Mouse (Mus musculus): ENCODE measurements around the gene Bok. TPM values are rescaled to one million over a fixed set of nuclear protein-coding genes. Genes with fewer than 3 reads are reported as not detected.

Gene Bok
- total and polyA plus RNA-seq, 2 experiments from 2014 or later, result 25.6 to 50.8 TPM

DNA sequence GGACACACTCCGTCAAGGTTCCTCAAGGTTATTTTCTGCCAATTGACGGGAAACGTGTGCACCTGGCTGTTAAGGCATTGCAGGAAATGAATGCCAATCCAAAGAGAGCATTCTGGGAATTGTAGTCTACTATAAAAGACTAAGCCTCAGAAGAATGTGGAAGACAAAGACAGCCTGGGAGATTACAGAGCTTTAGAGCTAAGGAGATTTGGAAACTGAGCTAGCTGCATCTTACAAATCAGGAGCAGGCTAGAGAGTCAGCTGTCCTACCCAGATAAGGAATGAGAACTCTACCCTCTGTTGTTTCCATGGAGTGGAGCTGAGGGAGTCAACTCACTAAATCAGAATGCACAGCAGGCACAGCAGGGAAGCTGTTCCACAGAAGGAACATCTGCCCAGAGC is 46.4 kb downstream of the Bok start:
- Histone ChIP-seq H3K9ac (replicated peaks; ENCODE audit: low read depth, low read length) (no peak overlapping the region), H3K4me1 (ENCODE audit: control insufficient read depth, insufficient read depth) (peaks cover 8% of the 10 kb centered on the region), H3K36me3 (replicated peaks; ENCODE audit: control insufficient read depth, insufficient read depth, low read length) (no peaks in the 10 kb centered on the region), H3K27me3 (ENCODE audit: control insufficient read depth, insufficient read depth, low read length) (no peaks in the 10 kb centered on the region), H3K27ac (ENCODE audit: low read depth) (peak overlapping the region; percentile 27; the same call in 1 of the 2 replicates), H3K9me3 (replicated peaks; ENCODE audit: control insufficient read depth, low read length) (no peaks in the 10 kb centered on the region), H3K4me3 (ENCODE audit: low read depth, low read length) (no peak overlapping the region), H3K4me2 (ENCODE audit: low read depth, low read length) (peak overlapping the region; percentile 37)
- TF ChIP-seq CTCF (IDR thresholded peaks at IDR 0.05; ENCODE audit: low read depth), result no peak
- TF ChIP-seq EP300 (IDR thresholded peaks at IDR 0.05; ENCODE audit: low read depth), result no peak
- peak; percentile 53; the same call in 1 of the 2 replicates for ATAC-seq (ENCODE audit: insufficient read depth, low read depth)
- DNase-seq (ENCODE audit: low spot score), result peak; percentile 67
- WGBS, result 24% methylated on average over 3 of the region's 3 CpGs

- Histone ChIP-seq H3K4me1 (ENCODE audit: control insufficient read depth, insufficient read depth) (peaks cover 8% of the 10 kb centered on the region), H3K4me2 (ENCODE audit: low read depth, low read length) (no peak overlapping the region), H3K27ac (ENCODE audit: low read depth) (no peak overlapping the region), H3K27me3 (ENCODE audit: control insufficient read depth, insufficient read depth, low read length) (no peaks in the 10 kb centered on the region), H3K4me3 (ENCODE audit: low read depth, low read length) (no peak overlapping the region), H3K9me3 (replicated peaks; ENCODE audit: control insufficient read depth, low read length) (no peaks in the 10 kb centered on the region), H3K36me3 (replicated peaks; ENCODE audit: control insufficient read depth, insufficient read depth, low read length) (no peaks in the 10 kb centered on the region), H3K9ac (replicated peaks; ENCODE audit: low read depth, low read length) (no peak overlapping the region)
- ATAC-seq (ENCODE audit: insufficient read depth, low read depth) (no peak), DNase-seq (ENCODE audit: low spot score) (no peak)
- WGBS, result 81% methylated on average over 3 of the region's 3 CpGs
- TF ChIP-seq EP300 (IDR thresholded peaks at IDR 0.05; ENCODE audit: low read depth) (no peak), CTCF (IDR thresholded peaks at IDR 0.05; ENCODE audit: low read depth) (no peak)
Measured at GRCm38 (mm10) chr1:93735859-93736258, 50.4 kb downstream of the Bok start.

DNA sequence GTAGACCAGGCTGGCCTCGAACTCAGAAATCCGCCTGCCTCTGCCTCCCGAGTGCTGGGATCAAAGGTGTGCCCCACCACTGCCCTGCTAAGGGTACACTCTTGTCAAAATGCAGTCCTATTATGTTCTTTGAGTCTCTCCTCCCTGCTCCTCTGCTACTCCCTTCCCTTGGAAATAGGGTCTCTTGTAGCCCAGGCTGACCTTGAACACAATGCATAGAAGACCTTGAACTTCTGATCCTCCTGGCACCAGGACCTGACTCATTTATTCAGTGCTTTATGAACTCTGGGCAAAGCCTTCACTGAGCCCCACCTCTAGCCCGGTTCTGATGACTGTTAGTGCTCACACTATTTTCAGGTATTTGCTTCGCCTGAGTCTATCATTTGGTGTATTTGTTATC is 52.3 kb downstream of the Bok start:
- ATAC-seq (ENCODE audit: insufficient read depth, low read depth), result no peak

GRCm38 (mm10) chr1:93740671-93741070 is 55.2 kb downstream of the Bok start:
- H3K4me1 ChIP-seq (ENCODE audit: control insufficient read depth, insufficient read depth), result peaks cover 13% of the 10 kb centered on the region
- WGBS, result 80% methylated on average over 2 of the region's 2 CpGs

More for the DNA sequence above, 52.3 kb downstream of the Bok start:
- no peak overlapping the region for H3K4me3 ChIP-seq (ENCODE audit: low read depth, low read length)
- H3K27me3 ChIP-seq (ENCODE audit: control insufficient read depth, insufficient read depth, low read length), result no peaks in the 10 kb centered on the region
- H3K9ac ChIP-seq (replicated peaks; ENCODE audit: low read depth, low read length), result no peak overlapping the region
- no peak overlapping the region for H3K4me2 ChIP-seq (ENCODE audit: low read depth, low read length)
- H3K36me3 ChIP-seq (replicated peaks; ENCODE audit: control insufficient read depth, insufficient read depth, low read length), result no peaks in the 10 kb centered on the region
- DNase-seq (ENCODE audit: low spot score), result no peak
- 95% methylated on average over 5 of the region's 5 CpGs for WGBS
- no peaks in the 10 kb centered on the region for H3K9me3 ChIP-seq (replicated peaks; ENCODE audit: control insufficient read depth, low read length)
- H3K4me1 ChIP-seq (ENCODE audit: control insufficient read depth, insufficient read depth), result peaks cover 13% of the 10 kb centered on the region
- TF ChIP-seq EP300 (IDR thresholded peaks at IDR 0.05; ENCODE audit: low read depth) (no peak), CTCF (IDR thresholded peaks at IDR 0.05; ENCODE audit: low read depth) (no peak)
- H3K27ac ChIP-seq (ENCODE audit: low read depth), result no peak overlapping the region

GRCm38 (mm10) chr1:93741987-93742386 is 56.5 kb downstream of the Bok start:
- Histone ChIP-seq H3K36me3 (replicated peaks; ENCODE audit: control insufficient read depth, insufficient read depth, low read length) (no peaks in the 10 kb centered on the region), H3K9ac (replicated peaks; ENCODE audit: low read depth, low read length) (no peak overlapping the region), H3K27ac (ENCODE audit: low read depth) (peak overlapping the region; percentile 32), H3K4me1 (ENCODE audit: control insufficient read depth, insufficient read depth) (peaks cover 13% of the 10 kb centered on the region), H3K9me3 (replicated peaks; ENCODE audit: control insufficient read depth, low read length) (no peaks in the 10 kb centered on the region), H3K4me3 (ENCODE audit: low read depth, low read length) (no peak overlapping the region), H3K4me2 (ENCODE audit: low read depth, low read length) (peak overlapping the region; percentile 14), H3K27me3 (ENCODE audit: control insufficient read depth, insufficient read depth, low read length) (no peaks in the 10 kb centered on the region)
- ATAC-seq (ENCODE audit: insufficient read depth, low read depth) (0 out of 2 replicates have a peak, but pooled peaks have one; percentile 30), DNase-seq (ENCODE audit: low spot score) (no peak)
- 6% methylated on average over 4 of the region's 4 CpGs for WGBS
- TF ChIP-seq EP300 (IDR thresholded peaks at IDR 0.05; ENCODE audit: low read depth), result no peak
- TF ChIP-seq CTCF (IDR thresholded peaks at IDR 0.05; ENCODE audit: low read depth), result no peak

More at GRCm38 (mm10) chr1:93740671-93741070, 55.2 kb downstream of the Bok start:
- Histone ChIP-seq H3K27me3 (ENCODE audit: control insufficient read depth, insufficient read depth, low read length) (no peaks in the 10 kb centered on the region), H3K36me3 (replicated peaks; ENCODE audit: control insufficient read depth, insufficient read depth, low read length) (no peaks in the 10 kb centered on the region), H3K4me2 (ENCODE audit: low read depth, low read length) (no peak overlapping the region), H3K9ac (replicated peaks; ENCODE audit: low read depth, low read length) (no peak overlapping the region), H3K9me3 (replicated peaks; ENCODE audit: control insufficient read depth, low read length) (no peaks in the 10 kb centered on the region), H3K4me3 (ENCODE audit: low read depth, low read length) (no peak overlapping the region), H3K27ac (ENCODE audit: low read depth) (no peak overlapping the region)
- TF ChIP-seq CTCF (IDR thresholded peaks at IDR 0.05; ENCODE audit: low read depth), result no peak
- DNase-seq (ENCODE audit: low spot score) (no peak), ATAC-seq (ENCODE audit: insufficient read depth, low read depth) (no peak)

DNA sequence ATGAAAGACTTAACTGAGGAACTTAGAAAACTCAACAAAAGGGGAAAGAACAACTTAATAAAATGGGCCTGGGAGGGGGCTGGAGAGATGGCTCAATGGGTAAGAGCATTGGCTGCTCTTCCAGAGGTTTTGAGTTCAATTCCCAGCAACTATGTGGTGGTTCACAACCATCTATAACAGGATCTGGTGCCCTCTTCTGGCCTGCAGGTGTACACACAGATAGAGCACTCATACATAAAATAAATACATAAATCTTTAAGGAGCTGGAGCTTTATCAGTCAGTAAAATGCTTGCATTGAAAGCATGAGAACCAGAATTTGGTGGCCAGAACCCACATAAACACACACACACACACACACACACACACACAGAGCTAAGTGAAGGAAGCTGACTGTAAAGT is 57.5 kb downstream of the Bok start:
- Histone ChIP-seq H3K9ac (replicated peaks; ENCODE audit: low read depth, low read length) (no peak overlapping the region), H3K4me2 (ENCODE audit: low read depth, low read length) (no peak overlapping the region), H3K9me3 (replicated peaks; ENCODE audit: control insufficient read depth, low read length) (no peaks in the 10 kb centered on the region), H3K4me3 (ENCODE audit: low read depth, low read length) (no peak overlapping the region), H3K27ac (ENCODE audit: low read depth) (no peak overlapping the region), H3K27me3 (ENCODE audit: control insufficient read depth, insufficient read depth, low read length) (no peaks in the 10 kb centered on the region), H3K36me3 (replicated peaks; ENCODE audit: control insufficient read depth, insufficient read depth, low read length) (no peaks in the 10 kb centered on the region), H3K4me1 (ENCODE audit: control insufficient read depth, insufficient read depth) (peaks cover 13% of the 10 kb centered on the region)
- DNase-seq (ENCODE audit: low spot score) (no peak), ATAC-seq (ENCODE audit: insufficient read depth, low read depth) (no peak)
- TF ChIP-seq CTCF (IDR thresholded peaks at IDR 0.05; ENCODE audit: low read depth), result peak; percentile 20; the same call in 1 of the 2 replicates
- TF ChIP-seq EP300 (IDR thresholded peaks at IDR 0.05; ENCODE audit: low read depth), result no peak

Other genes with a start within 250 kb of the Bok start
- 89.0 and 107 TPM in 2 replicates for gene Hdlbp, start 206.8 kb upstream of the Bok start, total RNA-seq (2014; rRNA removed; ENCODE audit: low replicate concordance)
- gene Hdlbp, start 206.8 kb upstream of the Bok start, polyA plus RNA-seq (2015; fragmentation: Nextera tagmentation; extraction: Ambion mirVana), result 154 and 159 TPM in 2 replicates
- 4.1 and 10.5 TPM in 2 replicates for gene Farp2, start 173.6 kb upstream of the Bok start, total RNA-seq (2014; rRNA removed; ENCODE audit: low replicate concordance)
- gene Farp2, start 173.6 kb upstream of the Bok start, polyA plus RNA-seq (2015; fragmentation: Nextera tagmentation; extraction: Ambion mirVana), result 3.9 and 4.1 TPM in 2 replicates
- 134 and 174 TPM in 2 replicates for gene Stk25, start 27.0 kb upstream of the Bok start, total RNA-seq (2014; rRNA removed; ENCODE audit: low replicate concordance)
- 107 and 108 TPM in 2 replicates for gene Stk25, start 27.0 kb upstream of the Bok start, polyA plus RNA-seq (2015; fragmentation: Nextera tagmentation; extraction: Ambion mirVana)
- 22.3 and 47.8 TPM in 2 replicates for gene Atg4b, start 65.8 kb downstream of the Bok start, total RNA-seq (2014; rRNA removed; ENCODE audit: low replicate concordance)
- 50.3 and 61.1 TPM in 2 replicates for gene Atg4b, start 65.8 kb downstream of the Bok start, polyA plus RNA-seq (2015; fragmentation: Nextera tagmentation; extraction: Ambion mirVana)
- gene Thap4, start 69.2 kb downstream of the Bok start, total RNA-seq (2014; rRNA removed; ENCODE audit: low replicate concordance), result 57.2 and 81.4 TPM in 2 replicates
- 53.9 and 56.7 TPM in 2 replicates for gene Thap4, start 69.2 kb downstream of the Bok start, polyA plus RNA-seq (2015; fragmentation: Nextera tagmentation; extraction: Ambion mirVana)
- gene Dtymk, start 116.3 kb downstream of the Bok start, total RNA-seq (2014; rRNA removed; ENCODE audit: low replicate concordance), result 45.6 and 58.7 TPM in 2 replicates
- gene Dtymk, start 116.3 kb downstream of the Bok start, polyA plus RNA-seq (2015; fragmentation: Nextera tagmentation; extraction: Ambion mirVana), result 86.7 and 94.8 TPM in 2 replicates
- 5.1 and 9.9 TPM in 2 replicates for gene Ing5, start 118.3 kb downstream of the Bok start, total RNA-seq (2014; rRNA removed; ENCODE audit: low replicate concordance)
- gene Ing5, start 118.3 kb downstream of the Bok start, polyA plus RNA-seq (2015; fragmentation: Nextera tagmentation; extraction: Ambion mirVana), result 5.8 and 6.4 TPM in 2 replicates
- 23.8 and 32.0 TPM in 2 replicates for gene D2hgdh, start 139.2 kb downstream of the Bok start, total RNA-seq (2014; rRNA removed; ENCODE audit: low replicate concordance)
- 13.9 and 15.4 TPM in 2 replicates for gene D2hgdh, start 139.2 kb downstream of the Bok start, polyA plus RNA-seq (2015; fragmentation: Nextera tagmentation; extraction: Ambion mirVana)
- gene Gal3st2, start 175.6 kb downstream of the Bok start, total RNA-seq (2014; rRNA removed; ENCODE audit: low replicate concordance), result not detected in 2 replicates
- gene Gal3st2, start 175.6 kb downstream of the Bok start, polyA plus RNA-seq (2015; fragmentation: Nextera tagmentation; extraction: Ambion mirVana), result 0.07 TPM in 1 of 2 replicates, not detected in the other
- 0.73 TPM in 1 of 2 replicates, not detected in the other for gene Gal3st2b, start 232.7 kb downstream of the Bok start, total RNA-seq (2014; rRNA removed; ENCODE audit: low replicate concordance)
- gene Gal3st2b, start 232.7 kb downstream of the Bok start, polyA plus RNA-seq (2015; fragmentation: Nextera tagmentation; extraction: Ambion mirVana), result 0.10 and 0.12 TPM in 2 replicates

Measured in heart, postnatal 0 days (tissue).